Mouse (Mus musculus) kidney, embryonic 16.5 days (tissue): ENCODE measurements around the gene Rft1. TPM values are rescaled to one million over a fixed set of nuclear protein-coding genes. Genes with fewer than 3 reads are reported as not detected.

ENCODE experiments used
- ATAC-seq: fragments of 200-750 bp; cut with Nextera tagmentation; 2 replicates; pipeline ENCODE4 v1.8.0; 2017; ENCODE audit warnings: moderate TSS enrichment; ENCODE audit not compliant: low FRiP score, low TSS enrichment
- H3K27ac ChIP-seq: fragments of 300-500 bp; sonication (generic); 2 replicates; pipeline ENCODE4 v1.5.1; 2014; ENCODE audit warnings: low read length
- H3K27me3 ChIP-seq: fragments of 300-500 bp; sonication (generic); 2 replicates; pipeline ENCODE4 v1.6.1; 2014; ENCODE audit warnings: low read length, control low read depth, mixed read lengths; ENCODE audit not compliant: insufficient read depth
- H3K36me3 ChIP-seq: fragments of 300-500 bp; sonication (generic); 2 replicates; pipeline ENCODE4 v1.6.1; 2014; ENCODE audit warnings: low read length, control low read depth, mixed read lengths; ENCODE audit not compliant: insufficient read depth
- H3K4me1 ChIP-seq: fragments of 300-500 bp; sonication (generic); 2 replicates; pipeline ENCODE4 v1.6.1; 2014; ENCODE audit warnings: low read length, control low read depth, mixed read lengths; ENCODE audit not compliant: insufficient read depth
- H3K4me2 ChIP-seq: fragments of 300-500 bp; sonication (generic); replicated peaks from 2 replicates; pipeline ENCODE4 v1.6.1; 2014; ENCODE audit warnings: low read depth, low read length
- H3K4me3 ChIP-seq: fragments of 300-500 bp; sonication (generic); 2 replicates; pipeline ENCODE4 v1.5.1; 2014; ENCODE audit warnings: mild to moderate bottlenecking, low read length
- H3K9ac ChIP-seq: fragments of 300-500 bp; sonication (generic); replicated peaks from 2 replicates; pipeline ENCODE4 v1.6.1; 2014; ENCODE audit warnings: low read length
- H3K9me3 ChIP-seq: fragments of 300-500 bp; sonication (generic); 2 replicates; pipeline ENCODE4 v1.6.1; 2016; ENCODE audit warnings: low read length, control low read depth
- WGBS: fragments of 180-500 bp; shearing (Covaris S2); extraction: QIAGEN DNeasy Blood & Tissue Kit; methylation state at CpG from one replicate; pipeline ENCODE4 v1.1.7; 2014; 5-methylcytosine and 5-hydroxymethylcytosine counted together
- polyA plus RNA-seq: library from polyadenylated mRNA; unstranded; fragments of >200 nt; fragmentation: Nextera tagmentation; extraction: Ambion mirVana; gene quantifications from 2 replicates; pipeline ENCODE4 v1.2.1, GENCODE M21; 2015

Gene Rft1
- polyA plus RNA-seq, 1 experiment from 2014 or later = 19.6 TPM

- WGBS = 85% methylated on average over 3 of the region's 3 CpGs
- Histone ChIP-seq H3K27me3 (no peaks in the 10 kb centered on the region), H3K4me2 (no peak overlapping the region), H3K9ac (no peak overlapping the region), H3K27ac (no peak overlapping the region), H3K4me1 (no peaks in the 10 kb centered on the region), H3K9me3 (no peaks in the 10 kb centered on the region), H3K36me3 (peaks cover 51% of the 10 kb centered on the region), H3K4me3 (no peak overlapping the region)
- ATAC-seq = no peak
These were observed 11.9 kb downstream of the Rft1 start for GRCm38 (mm10) chr14:30666061-30666460.

- Histone ChIP-seq H3K9ac (no peak overlapping the region), H3K9me3 (no peaks in the 10 kb centered on the region), H3K36me3 (peaks cover 46% of the 10 kb centered on the region), H3K27ac (no peak overlapping the region), H3K4me1 (no peaks in the 10 kb centered on the region), H3K27me3 (no peaks in the 10 kb centered on the region), H3K4me3 (no peak overlapping the region), H3K4me2 (no peak overlapping the region)
- 80% methylated on average over 4 of the region's 4 CpGs for WGBS
- no peak for ATAC-seq
These were observed 12.4 kb downstream of the Rft1 start for GRCm38 (mm10) chr14:30666604-30667003.

GRCm38 (mm10) chr14:30670161-30670560, 16.0 kb downstream of the Rft1 start:
- Histone ChIP-seq H3K9ac (no peak overlapping the region), H3K4me3 (no peak overlapping the region), H3K27ac (no peak overlapping the region), H3K4me2 (no peak overlapping the region), H3K4me1 (no peaks in the 10 kb centered on the region), H3K27me3 (no peaks in the 10 kb centered on the region), H3K36me3 (peaks cover 43% of the 10 kb centered on the region), H3K9me3 (no peaks in the 10 kb centered on the region)
- 93% methylated on average over 6 of the region's 6 CpGs for WGBS
- no peak for ATAC-seq

DNA sequence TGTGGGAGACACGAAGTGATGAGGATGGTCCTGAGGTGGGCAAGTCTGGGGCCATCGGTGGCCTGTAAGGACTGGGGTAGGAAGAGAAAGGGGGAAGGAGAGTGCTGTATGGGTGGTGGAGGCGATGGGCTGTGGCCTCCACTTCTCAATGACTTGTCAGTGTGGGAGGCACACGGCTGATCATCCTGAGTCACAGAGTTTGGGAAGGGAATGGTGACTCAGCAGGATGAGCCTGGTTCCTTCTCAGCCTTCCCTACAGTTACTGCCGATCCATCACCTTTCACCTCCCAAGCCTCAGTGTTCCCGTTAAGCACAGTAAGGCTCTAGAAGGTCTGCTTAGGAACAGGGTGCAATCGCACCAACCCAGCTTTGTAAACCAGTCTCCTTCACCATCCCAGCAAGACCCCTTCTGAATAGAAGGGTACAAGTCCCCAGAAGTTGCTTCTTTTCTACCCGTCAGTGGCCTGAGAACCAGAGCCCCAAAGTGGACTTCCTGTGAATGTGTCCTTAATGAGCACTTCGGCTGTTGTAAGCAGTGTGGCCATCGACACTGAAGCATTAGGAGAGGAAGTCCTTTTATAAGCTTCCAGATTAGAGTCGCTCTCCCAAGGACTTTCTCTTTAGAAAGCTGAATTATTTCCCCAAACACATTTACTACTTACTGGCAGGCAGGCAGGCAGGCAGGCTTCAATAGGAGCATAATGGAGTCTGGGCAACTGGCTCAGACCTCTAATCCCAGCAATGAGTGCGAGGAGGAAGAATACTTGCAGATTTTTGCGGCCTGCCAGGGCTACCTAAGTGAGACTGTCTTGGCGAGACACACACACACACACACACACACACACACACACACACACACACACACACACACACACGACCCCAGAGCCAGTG, 17.2 kb downstream of the Rft1 start:
- no peaks in the 10 kb centered on the region for H3K4me1 ChIP-seq
- no peak overlapping the region for H3K4me2 ChIP-seq
- no peak overlapping the region for H3K9ac ChIP-seq
- H3K36me3 ChIP-seq = peaks cover 45% of the 10 kb centered on the region
- WGBS = 70% methylated on average over 15 of the region's 15 CpGs
- no peak overlapping the region for H3K4me3 ChIP-seq
- H3K9me3 ChIP-seq = no peaks in the 10 kb centered on the region
- no peak for ATAC-seq
- H3K27ac ChIP-seq = no peak overlapping the region
- H3K27me3 ChIP-seq = no peaks in the 10 kb centered on the region

DNA sequence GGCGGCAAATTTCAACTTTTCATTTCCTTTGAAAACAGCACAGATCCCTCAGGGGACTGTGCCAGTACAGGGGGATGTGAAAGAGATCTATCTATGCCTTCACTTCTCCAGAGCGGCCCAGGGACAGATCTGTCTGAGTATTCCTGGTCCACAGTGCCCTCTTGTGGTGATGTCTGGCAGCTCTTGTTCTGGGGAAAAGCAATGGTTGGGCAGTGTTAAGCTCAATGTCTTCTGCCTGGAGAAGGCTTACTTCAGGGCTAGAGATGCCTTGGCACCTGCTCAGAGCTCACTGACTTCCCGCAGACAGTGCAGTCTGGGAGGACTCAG, 17.8 kb downstream of the Rft1 start:
- Histone ChIP-seq H3K4me1 (no peaks in the 10 kb centered on the region), H3K27ac (no peak overlapping the region), H3K9me3 (no peaks in the 10 kb centered on the region), H3K36me3 (peaks cover 39% of the 10 kb centered on the region), H3K9ac (no peak overlapping the region), H3K4me3 (no peak overlapping the region), H3K4me2 (no peak overlapping the region), H3K27me3 (no peaks in the 10 kb centered on the region)
- 8% methylated on average over 3 of the region's 3 CpGs for WGBS
- ATAC-seq = peak; percentile 78

DNA sequence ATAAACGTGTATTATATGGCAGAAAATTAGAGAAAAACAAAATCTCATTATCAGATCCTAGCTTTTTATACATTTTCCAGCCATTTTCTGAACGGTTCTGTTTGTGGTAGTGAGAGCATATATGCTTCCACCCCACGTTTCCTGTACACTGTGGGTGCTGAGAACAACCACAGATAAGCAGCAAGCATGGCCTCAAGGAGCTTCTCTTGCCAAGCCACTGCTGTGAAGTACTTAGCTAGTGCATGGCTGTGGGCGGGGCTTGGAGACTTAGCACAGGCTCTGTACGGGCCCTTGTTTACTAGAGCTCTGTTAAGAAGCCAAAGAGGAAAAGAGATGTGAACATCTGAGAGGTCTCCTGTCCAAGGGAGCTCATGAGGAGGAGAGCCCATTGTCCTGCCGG, 20.8 kb downstream of the Rft1 start:
- no peak overlapping the region for H3K9ac ChIP-seq
- no peak for ATAC-seq
- H3K4me2 ChIP-seq = no peak overlapping the region
- H3K36me3 ChIP-seq = peaks cover 35% of the 10 kb centered on the region
- WGBS = 78% methylated on average over 6 of the region's 6 CpGs
- no peaks in the 10 kb centered on the region for H3K27me3 ChIP-seq
- no peaks in the 10 kb centered on the region for H3K9me3 ChIP-seq
- H3K4me1 ChIP-seq = no peaks in the 10 kb centered on the region
- no peak overlapping the region for H3K27ac ChIP-seq
- H3K4me3 ChIP-seq = no peak overlapping the region

DNA sequence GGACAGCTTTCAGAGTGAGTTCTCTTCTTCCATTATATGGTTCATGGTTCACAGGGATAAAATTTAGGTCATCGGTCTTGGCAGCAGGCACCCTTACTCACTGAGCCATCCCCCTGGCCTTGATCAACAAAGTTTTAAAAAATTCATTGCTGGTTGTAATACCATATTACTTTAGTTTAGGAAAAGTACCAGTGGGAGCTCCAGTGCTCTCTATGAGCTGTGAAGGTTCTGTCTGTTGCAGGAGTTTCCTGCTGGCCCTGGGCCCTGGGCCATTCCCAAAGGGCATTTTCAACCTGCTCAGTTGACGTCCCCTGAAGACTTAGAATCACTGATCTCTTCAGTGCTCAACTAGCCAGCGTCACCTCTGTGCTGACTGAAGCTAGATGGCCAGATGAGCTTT, 28.0 kb downstream of the Rft1 start:
- no peak overlapping the region for H3K9ac ChIP-seq
- no peak overlapping the region for H3K27ac ChIP-seq
- no peak for ATAC-seq
- no peaks in the 10 kb centered on the region for H3K27me3 ChIP-seq
- H3K9me3 ChIP-seq = no peaks in the 10 kb centered on the region
- H3K36me3 ChIP-seq = peaks cover 53% of the 10 kb centered on the region
- WGBS = 86% methylated on average over 3 of the region's 3 CpGs
- no peak overlapping the region for H3K4me2 ChIP-seq
- H3K4me3 ChIP-seq = no peak overlapping the region
- H3K4me1 ChIP-seq = no peaks in the 10 kb centered on the region

- no peak for ATAC-seq
- H3K27ac ChIP-seq = no peak overlapping the region
- H3K27me3 ChIP-seq = no peaks in the 10 kb centered on the region
- 84% methylated on average over 3 of the region's 3 CpGs for WGBS
- no peak overlapping the region for H3K4me2 ChIP-seq
- no peak overlapping the region for H3K4me3 ChIP-seq
- H3K4me1 ChIP-seq = no peaks in the 10 kb centered on the region
- H3K36me3 ChIP-seq = peaks cover 12% of the 10 kb centered on the region
- H3K9me3 ChIP-seq = no peaks in the 10 kb centered on the region
- H3K9ac ChIP-seq = no peak overlapping the region
These were observed 36.5 kb downstream of the Rft1 start for GRCm38 (mm10) chr14:30690685-30691084.

DNA sequence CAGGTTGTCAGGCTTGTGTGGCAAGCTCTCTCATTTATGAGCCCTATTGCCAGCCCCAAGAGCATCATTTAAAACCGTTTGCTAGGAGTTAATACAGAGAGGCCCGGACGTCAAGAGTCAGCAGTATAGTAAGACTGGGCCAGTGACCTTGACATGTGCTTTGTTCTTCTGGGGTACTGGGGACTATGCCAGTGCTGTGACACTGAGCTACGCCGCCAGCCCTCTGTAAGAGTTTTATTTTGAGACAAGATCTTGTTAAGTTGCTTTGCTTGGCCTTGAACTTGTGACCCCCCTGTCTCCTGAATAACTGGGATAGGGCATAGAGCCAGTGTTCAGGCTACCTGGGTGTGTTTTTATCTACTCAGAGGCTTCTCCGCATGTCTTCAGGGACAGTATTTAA, 38.3 kb downstream of the Rft1 start:
- no peak overlapping the region for H3K4me2 ChIP-seq
- no peaks in the 10 kb centered on the region for H3K9me3 ChIP-seq
- 84% methylated on average over 6 of the region's 6 CpGs for WGBS
- no peaks in the 10 kb centered on the region for H3K27me3 ChIP-seq
- H3K36me3 ChIP-seq = peaks cover 9% of the 10 kb centered on the region
- H3K4me1 ChIP-seq = no peaks in the 10 kb centered on the region
- no peak overlapping the region for H3K4me3 ChIP-seq
- H3K9ac ChIP-seq = no peak overlapping the region
- no peak overlapping the region for H3K27ac ChIP-seq
- no peak for ATAC-seq

GRCm38 (mm10) chr14:30694786-30695185, 40.6 kb downstream of the Rft1 start:
- no peak overlapping the region for H3K9ac ChIP-seq
- no peak overlapping the region for H3K4me2 ChIP-seq
- no peaks in the 10 kb centered on the region for H3K27me3 ChIP-seq
- ATAC-seq = no peak
- H3K4me3 ChIP-seq = no peak overlapping the region
- peaks cover 6% of the 10 kb centered on the region for H3K36me3 ChIP-seq
- WGBS = 85% methylated on average over 2 of the region's 2 CpGs
- no peaks in the 10 kb centered on the region for H3K4me1 ChIP-seq
- no peaks in the 10 kb centered on the region for H3K9me3 ChIP-seq
- no peak overlapping the region for H3K27ac ChIP-seq
